Mouse (Mus musculus): ENCODE results near the gene Sox5. TPM values are rescaled to one million over a fixed set of nuclear protein-coding genes. Genes with fewer than 3 reads are reported as not detected.
A peak's percentile ranks its signal among the peaks of the same experiment; 100 is the strongest.

Gene Sox5
- total RNA-seq, 2 experiments from 2014 or later, result 3.8 to 9.1 TPM

GRCm38 (mm10) chr6:144048201-144048924, 733.4 kb downstream of the Sox5 start:
- ATAC-seq (replicated peaks; ENCODE audit: low FRiP score, low TSS enrichment, poor library complexity, severe bottlenecking), result no peak

GRCm38 (mm10) chr6:144045503-144045902, 736.3 kb downstream of the Sox5 start:
- ATAC-seq (replicated peaks; ENCODE audit: low FRiP score, low TSS enrichment, poor library complexity, severe bottlenecking), result no peak

- no peak for ATAC-seq (replicated peaks; ENCODE audit: low FRiP score, low TSS enrichment, poor library complexity, severe bottlenecking)
Measured at GRCm38 (mm10) chr6:144044381-144044780, 737.4 kb downstream of the Sox5 start.

- no peak for ATAC-seq (replicated peaks; ENCODE audit: low FRiP score, low TSS enrichment, poor library complexity, severe bottlenecking)
Measured at GRCm38 (mm10) chr6:144042936-144043335, 738.8 kb downstream of the Sox5 start.

GRCm38 (mm10) chr6:144041941-144042340, 739.8 kb downstream of the Sox5 start:
- ATAC-seq (replicated peaks; ENCODE audit: low FRiP score, low TSS enrichment, poor library complexity, severe bottlenecking), result no peak

- no peak for ATAC-seq (replicated peaks; ENCODE audit: low FRiP score, low TSS enrichment, poor library complexity, severe bottlenecking)
Measured at GRCm38 (mm10) chr6:144041188-144041587, 740.6 kb downstream of the Sox5 start.

- no peak for ATAC-seq (replicated peaks; ENCODE audit: low FRiP score, low TSS enrichment, poor library complexity, severe bottlenecking)
Measured at GRCm38 (mm10) chr6:144040349-144040748, 741.4 kb downstream of the Sox5 start.

GRCm38 (mm10) chr6:144039221-144039620, 742.6 kb downstream of the Sox5 start:
- ATAC-seq (replicated peaks; ENCODE audit: low FRiP score, low TSS enrichment, poor library complexity, severe bottlenecking), result no peak

- no peak for ATAC-seq (replicated peaks; ENCODE audit: low FRiP score, low TSS enrichment, poor library complexity, severe bottlenecking)
Measured at GRCm38 (mm10) chr6:144033191-144033590, 748.6 kb downstream of the Sox5 start.

GRCm38 (mm10) chr6:144016929-144017328, 764.8 kb downstream of the Sox5 start:
- no peak for ATAC-seq (replicated peaks; ENCODE audit: low FRiP score, low TSS enrichment, poor library complexity, severe bottlenecking)

- ATAC-seq (replicated peaks; ENCODE audit: low FRiP score, low TSS enrichment, poor library complexity, severe bottlenecking), result peak; percentile 82
Measured at GRCm38 (mm10) chr6:144011880-144012524, 769.8 kb downstream of the Sox5 start.

GRCm38 (mm10) chr6:144010995-144011394, 770.8 kb downstream of the Sox5 start:
- peak; percentile 97 for ATAC-seq (replicated peaks; ENCODE audit: low FRiP score, low TSS enrichment, poor library complexity, severe bottlenecking)

- no peak for ATAC-seq (replicated peaks; ENCODE audit: low FRiP score, low TSS enrichment, poor library complexity, severe bottlenecking)
Measured at GRCm38 (mm10) chr6:144010285-144010684, 771.5 kb downstream of the Sox5 start.

GRCm38 (mm10) chr6:144005132-144005531, 776.6 kb downstream of the Sox5 start:
- ATAC-seq (replicated peaks; ENCODE audit: low FRiP score, low TSS enrichment, poor library complexity, severe bottlenecking), result no peak

- ATAC-seq (replicated peaks; ENCODE audit: low FRiP score, low TSS enrichment, poor library complexity, severe bottlenecking), result no peak
Measured at GRCm38 (mm10) chr6:143998201-143998600, 783.6 kb downstream of the Sox5 start.

- ATAC-seq (replicated peaks; ENCODE audit: low FRiP score, low TSS enrichment, poor library complexity, severe bottlenecking), result no peak
Measured at GRCm38 (mm10) chr6:143997616-143998015, 784.2 kb downstream of the Sox5 start.

GRCm38 (mm10) chr6:143995046-143995445, 786.7 kb downstream of the Sox5 start:
- no peak for ATAC-seq (replicated peaks; ENCODE audit: low FRiP score, low TSS enrichment, poor library complexity, severe bottlenecking)

- ATAC-seq (replicated peaks; ENCODE audit: low FRiP score, low TSS enrichment, poor library complexity, severe bottlenecking), result 0 out of 2 replicates have a peak, but pooled peaks have one; percentile 37
Measured at GRCm38 (mm10) chr6:143987548-143987947, 794.2 kb downstream of the Sox5 start.

- no peak for ATAC-seq (replicated peaks; ENCODE audit: low FRiP score, low TSS enrichment, poor library complexity, severe bottlenecking)
Measured at GRCm38 (mm10) chr6:143980131-143980530, 801.6 kb downstream of the Sox5 start.

GRCm38 (mm10) chr6:143967724-143968400, 813.9 kb downstream of the Sox5 start:
- no peak for ATAC-seq (replicated peaks; ENCODE audit: low FRiP score, low TSS enrichment, poor library complexity, severe bottlenecking)
